Mouse (Mus musculus) stomach, embryonic 14.5 days (tissue): ENCODE data around the gene Hecw2. TPM values are rescaled to one million over a fixed set of nuclear protein-coding genes. Genes with fewer than 3 reads are reported as not detected.

Experiments
- ATAC-seq: fragments of 200-750 bp; cut with Nextera tagmentation; 2 replicates; pipeline ENCODE4 v1.8.0; 2017; ENCODE audit warnings: low read depth, moderate TSS enrichment; ENCODE audit not compliant: insufficient number of reproducible peaks, insufficient read depth, low FRiP score
- H3K27ac ChIP-seq: fragments of 300-500 bp; sonication (generic); 2 replicates; pipeline ENCODE4 v1.5.1; 2014; ENCODE audit warnings: mild to moderate bottlenecking, low read length, moderate library complexity, mixed read lengths
- H3K27me3 ChIP-seq: fragments of 300-500 bp; sonication (generic); 2 replicates; pipeline ENCODE4 v1.6.1; 2014; ENCODE audit warnings: low read length, control low read depth, mixed read lengths; ENCODE audit not compliant: control insufficient read depth, insufficient read depth
- H3K36me3 ChIP-seq: fragments of 300-500 bp; sonication (generic); 2 replicates; pipeline ENCODE4 v1.6.1; 2014; ENCODE audit warnings: mild to moderate bottlenecking, control low read depth, low read length, moderate library complexity, mixed read lengths; ENCODE audit not compliant: control insufficient read depth, insufficient read depth
- H3K4me1 ChIP-seq: fragments of 300-500 bp; sonication (generic); 2 replicates; pipeline ENCODE4 v1.6.1; 2014; ENCODE audit warnings: low read length, control low read depth, mixed read lengths; ENCODE audit not compliant: control insufficient read depth, insufficient read depth
- H3K4me2 ChIP-seq: fragments of 300-500 bp; sonication (generic); replicated peaks from 2 replicates; pipeline ENCODE4 v1.6.1; 2014; ENCODE audit warnings: low read depth, low read length, control low read depth
- H3K4me3 ChIP-seq: fragments of 300-500 bp; sonication (generic); 2 replicates; pipeline ENCODE4 v1.5.1; 2014; ENCODE audit warnings: low read depth, low read length, control low read depth
- H3K9ac ChIP-seq: fragments of 300-500 bp; sonication (generic); replicated peaks from 2 replicates; pipeline ENCODE4 v1.6.1; 2014; ENCODE audit warnings: low read depth, mild to moderate bottlenecking, control low read depth, low read length, moderate library complexity, mixed read lengths
- H3K9me3 ChIP-seq: fragments of 300-500 bp; sonication (generic); 2 replicates; pipeline ENCODE4 v1.6.1; 2016; ENCODE audit warnings: low read depth, low read length, control low read depth; ENCODE audit not compliant: control insufficient read depth
- WGBS: fragments of 180-500 bp; shearing (Covaris S2); extraction: QIAGEN DNeasy Blood & Tissue Kit; methylation state at CpG from one replicate; pipeline ENCODE4 v1.1.7; 2014; 5-methylcytosine and 5-hydroxymethylcytosine counted together
- polyA plus RNA-seq: library from polyadenylated mRNA; unstranded; fragments of >200 nt; fragmentation: Nextera tagmentation; extraction: Ambion mirVana; gene quantifications from 2 replicates; pipeline ENCODE4 v1.2.1, GENCODE M21; 2014

Gene Hecw2
- polyA plus RNA-seq, 1 experiment from 2014 or later, result 2.9 TPM

GRCm38 (mm10) chr1:53820041-53820632 lies 374.8 kb downstream of the Hecw2 start:
- H3K4me1 ChIP-seq, result peaks cover 4% of the 10 kb centered on the region; the same call in 1 of the 2 replicates
- 73% methylated on average over 5 of the region's 5 CpGs for WGBS
- ATAC-seq, result no peak
- H3K9me3 ChIP-seq, result no peaks in the 10 kb centered on the region
- no peak overlapping the region for H3K4me3 ChIP-seq
- no peaks in the 10 kb centered on the region for H3K27me3 ChIP-seq
- H3K4me2 ChIP-seq, result no peak overlapping the region
- no peak overlapping the region for H3K27ac ChIP-seq
- H3K36me3 ChIP-seq, result no peaks in the 10 kb centered on the region
- H3K9ac ChIP-seq, result no peak overlapping the region

DNA sequence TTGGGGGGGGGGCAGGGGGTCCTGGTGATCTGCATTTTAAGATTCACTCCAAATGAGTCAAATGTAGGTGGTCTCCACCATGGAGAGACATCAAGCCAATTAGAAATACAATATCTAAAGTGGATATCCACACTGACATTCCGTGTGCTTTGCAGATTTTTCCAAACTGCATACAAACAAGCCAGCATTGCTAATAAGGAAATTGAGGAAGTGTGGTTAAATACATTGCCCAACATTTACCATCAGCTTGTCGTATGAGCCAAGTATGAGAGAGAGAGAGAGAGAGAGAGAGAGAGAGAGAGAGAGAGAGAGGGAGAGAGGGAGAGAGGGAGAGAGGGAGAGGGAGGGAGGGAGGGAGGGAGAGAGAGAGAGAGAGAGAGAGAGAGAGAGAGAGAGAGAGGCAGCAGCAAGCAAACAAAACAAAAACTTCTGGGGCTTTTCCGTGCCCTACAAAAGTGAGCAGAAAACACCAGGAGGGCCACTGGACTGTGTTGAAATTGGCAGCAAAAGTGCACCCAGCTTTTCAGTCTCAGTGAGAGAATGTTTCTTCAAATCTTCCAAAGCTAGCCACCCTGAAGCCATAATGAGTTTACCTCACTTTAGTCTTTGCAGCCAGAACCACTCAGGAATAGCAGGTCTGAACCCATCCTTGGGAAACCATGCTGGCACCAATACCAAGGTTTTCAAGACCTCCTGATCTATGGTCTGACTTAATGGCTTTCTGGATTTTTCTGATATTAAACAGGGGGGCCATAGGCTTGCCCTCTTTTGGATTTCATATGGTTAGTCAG lies 376.7 kb downstream of the Hecw2 start:
- H3K27me3 ChIP-seq, result no peaks in the 10 kb centered on the region
- H3K4me2 ChIP-seq, result no peak overlapping the region
- no peak overlapping the region for H3K4me3 ChIP-seq
- no peaks in the 10 kb centered on the region for H3K4me1 ChIP-seq
- H3K27ac ChIP-seq, result no peak overlapping the region
- no peaks in the 10 kb centered on the region for H3K9me3 ChIP-seq
- WGBS, result 61% methylated on average over 3 of the region's 3 CpGs
- no peak for ATAC-seq
- H3K36me3 ChIP-seq, result no peaks in the 10 kb centered on the region
- no peak overlapping the region for H3K9ac ChIP-seq

DNA sequence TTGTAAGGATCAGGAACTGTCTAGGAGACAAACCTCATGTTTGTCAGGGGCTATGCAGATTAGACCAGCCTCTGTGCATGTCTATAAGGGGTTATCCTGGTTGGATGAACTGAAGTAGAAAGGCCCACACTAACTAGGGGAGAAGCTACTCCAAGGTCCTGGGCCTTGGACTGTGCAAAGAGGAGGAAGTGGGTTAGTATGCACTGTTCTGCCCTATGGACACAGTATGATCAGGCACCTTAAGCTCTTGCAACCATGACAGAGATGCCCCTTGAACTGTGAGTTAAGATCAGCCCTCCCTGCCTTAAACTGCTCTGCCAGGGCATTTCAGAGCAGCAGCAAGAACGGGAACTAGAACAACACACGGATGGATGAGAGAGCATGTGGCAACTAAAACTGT lies 378.6 kb downstream of the Hecw2 start:
- no peak overlapping the region for H3K9ac ChIP-seq
- 69% methylated on average over 2 of the region's 2 CpGs for WGBS

GRCm38 (mm10) chr1:53814077-53814705 lies 380.8 kb downstream of the Hecw2 start:
- H3K4me1 ChIP-seq, result no peaks in the 10 kb centered on the region
- no peaks in the 10 kb centered on the region for H3K27me3 ChIP-seq
- WGBS, result 60% methylated on average over 2 of the region's 2 CpGs
- no peaks in the 10 kb centered on the region for H3K36me3 ChIP-seq
- no peak overlapping the region for H3K9ac ChIP-seq
- no peak overlapping the region for H3K27ac ChIP-seq
- H3K4me2 ChIP-seq, result no peak overlapping the region
- no peak overlapping the region for H3K4me3 ChIP-seq
- ATAC-seq, result no peak
- H3K9me3 ChIP-seq, result no peaks in the 10 kb centered on the region

More for the DNA sequence above, 378.6 kb downstream of the Hecw2 start:
- no peak for ATAC-seq
- Histone ChIP-seq H3K27me3 (no peaks in the 10 kb centered on the region), H3K9me3 (no peaks in the 10 kb centered on the region), H3K4me2 (no peak overlapping the region), H3K4me1 (no peaks in the 10 kb centered on the region), H3K4me3 (no peak overlapping the region), H3K27ac (no peak overlapping the region), H3K36me3 (no peaks in the 10 kb centered on the region)

- ATAC-seq, result no peak
- Histone ChIP-seq H3K4me2 (no peak overlapping the region), H3K4me3 (no peak overlapping the region), H3K9me3 (no peaks in the 10 kb centered on the region), H3K4me1 (no peaks in the 10 kb centered on the region), H3K36me3 (no peaks in the 10 kb centered on the region), H3K9ac (no peak overlapping the region), H3K27me3 (no peaks in the 10 kb centered on the region), H3K27ac (no peak overlapping the region)
- WGBS, result 90% methylated on average over 4 of the region's 4 CpGs
Measured at GRCm38 (mm10) chr1:53811919-53812318, 383.0 kb downstream of the Hecw2 start.

DNA sequence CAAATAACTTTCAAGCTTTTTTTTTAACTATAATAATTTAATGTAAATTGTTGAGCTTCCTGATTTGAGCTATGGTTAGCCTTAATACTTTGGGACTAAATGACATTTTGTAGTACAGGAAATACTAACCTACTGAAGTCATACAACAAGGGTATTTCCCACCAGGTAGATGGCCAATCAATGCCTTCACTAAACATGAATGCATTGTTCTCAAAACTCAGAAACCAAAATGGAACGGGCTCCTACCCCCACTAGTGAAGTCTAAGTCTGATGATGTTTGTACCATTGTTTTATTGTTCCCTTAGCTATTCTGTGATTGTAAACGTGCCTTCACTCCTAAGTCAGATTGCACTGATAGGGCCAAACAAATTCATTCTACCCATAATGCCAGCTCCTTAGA lies 386.7 kb downstream of the Hecw2 start:
- Histone ChIP-seq H3K4me3 (no peak overlapping the region), H3K36me3 (no peaks in the 10 kb centered on the region), H3K4me2 (no peak overlapping the region), H3K27me3 (no peaks in the 10 kb centered on the region), H3K9me3 (no peaks in the 10 kb centered on the region), H3K27ac (no peak overlapping the region), H3K9ac (no peak overlapping the region), H3K4me1 (no peaks in the 10 kb centered on the region)
- no peak for ATAC-seq
- WGBS, result 84% methylated on average over 2 of the region's 2 CpGs

- no peak overlapping the region for H3K9ac ChIP-seq
- no peaks in the 10 kb centered on the region for H3K9me3 ChIP-seq
- H3K27ac ChIP-seq, result no peak overlapping the region
- ATAC-seq, result no peak
- no peaks in the 10 kb centered on the region for H3K36me3 ChIP-seq
- no peaks in the 10 kb centered on the region for H3K27me3 ChIP-seq
- 46% methylated on average over 3 of the region's 3 CpGs for WGBS
- no peak overlapping the region for H3K4me3 ChIP-seq
- no peak overlapping the region for H3K4me2 ChIP-seq
- no peaks in the 10 kb centered on the region for H3K4me1 ChIP-seq
Measured at GRCm38 (mm10) chr1:53797811-53798210, 397.2 kb downstream of the Hecw2 start.

DNA sequence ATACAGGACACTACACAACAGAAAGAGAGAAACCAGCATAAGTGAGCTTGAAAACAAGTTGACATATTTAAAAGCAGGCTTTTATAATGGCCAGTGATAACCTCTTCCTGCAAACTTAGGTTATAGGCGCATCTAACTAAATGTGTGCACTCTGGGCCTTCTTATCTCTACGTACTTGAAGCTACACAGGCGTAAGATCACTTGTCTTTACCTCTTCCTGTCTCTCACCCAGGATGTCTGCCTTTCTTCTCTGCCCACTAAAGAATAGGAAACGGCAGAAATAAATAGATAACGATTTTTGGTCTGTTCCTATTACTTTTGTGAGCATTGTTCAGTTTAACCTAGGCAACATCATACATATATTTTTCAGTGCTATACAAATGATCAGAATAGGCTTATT lies 397.9 kb downstream of the Hecw2 start:
- no peaks in the 10 kb centered on the region for H3K4me1 ChIP-seq
- H3K9ac ChIP-seq, result no peak overlapping the region
- WGBS, result 76% methylated on average over 5 of the region's 5 CpGs
- H3K36me3 ChIP-seq, result no peaks in the 10 kb centered on the region
- no peaks in the 10 kb centered on the region for H3K27me3 ChIP-seq
- no peak overlapping the region for H3K4me3 ChIP-seq
- ATAC-seq, result no peak
- H3K27ac ChIP-seq, result no peak overlapping the region
- no peaks in the 10 kb centered on the region for H3K9me3 ChIP-seq
- no peak overlapping the region for H3K4me2 ChIP-seq
